Mouse (Mus musculus): Measurements from ENCODE around the gene Sdk1.

DNA sequence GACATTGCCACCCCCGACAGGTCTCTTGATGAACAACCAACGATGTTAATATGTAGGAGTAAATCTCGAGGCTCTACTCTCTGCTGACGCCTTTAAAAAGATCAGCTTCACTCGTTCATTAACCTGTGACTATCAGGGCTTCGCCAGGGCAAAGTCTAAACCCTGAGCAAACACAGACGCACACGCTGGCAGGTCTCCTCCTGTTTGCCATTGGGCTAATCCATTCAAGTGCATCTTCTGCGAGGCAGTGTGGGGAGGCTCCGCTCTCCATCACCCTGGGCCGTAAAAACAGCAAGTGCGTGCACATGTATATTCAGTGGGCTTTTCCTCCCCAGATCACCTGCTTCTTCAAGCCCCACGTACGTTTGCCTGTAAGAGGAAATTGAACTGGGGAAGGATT, 940.6 kb downstream of the Sdk1 start:
- TF ChIP-seq CTCF (IDR thresholded peaks at IDR 0.05; ENCODE audit: control insufficient read depth, insufficient read depth, insufficient replicate concordance, low read depth, low read length) (no peak), POLR2A (IDR thresholded peaks at IDR 0.05; ENCODE audit: control insufficient read depth, low read depth, low read length) (no peak)

Data from testis, adult 2 months (tissue).